Mouse (Mus musculus) brain, embryonic 18.5 days (tissue): ENCODE results near the gene March7.

Source experiments
- DNase-seq: peaks from one replicate; pipeline ENCODE4 v3.0.0-alpha.2; 2012; ENCODE audit warnings: low read depth, low spot score

The March7 gene

GRCm38 (mm10) chr2:60214683-60215082 is 5.0 kb downstream of the March7 start:
- DNase-seq: no peak

GRCm38 (mm10) chr2:60216547-60217153 is 7.0 kb downstream of the March7 start:
- no peak for DNase-seq

GRCm38 (mm10) chr2:60217620-60218019 is 7.9 kb downstream of the March7 start:
- no peak for DNase-seq

GRCm38 (mm10) chr2:60221236-60221635 is 11.5 kb downstream of the March7 start:
- no peak for DNase-seq

- DNase-seq: no peak
Observed at GRCm38 (mm10) chr2:60221954-60222353, 12.3 kb downstream of the March7 start.

- no peak for DNase-seq
Observed at GRCm38 (mm10) chr2:60223489-60223888, 13.8 kb downstream of the March7 start.

- no peak for DNase-seq
Observed at GRCm38 (mm10) chr2:60228470-60228869, 18.8 kb downstream of the March7 start.

- no peak for DNase-seq
Observed at GRCm38 (mm10) chr2:60230361-60230760, 20.7 kb downstream of the March7 start.

- DNase-seq: no peak
Observed at GRCm38 (mm10) chr2:60233147-60233546, 23.5 kb downstream of the March7 start.

GRCm38 (mm10) chr2:60234506-60234905 is 24.8 kb downstream of the March7 start:
- DNase-seq: no peak

- no peak for DNase-seq
Observed at GRCm38 (mm10) chr2:60252782-60253181, 43.1 kb downstream of the March7 start.

- DNase-seq: no peak
Observed at GRCm38 (mm10) chr2:60253506-60253905, 43.8 kb downstream of the March7 start.

- DNase-seq: no peak
Observed at GRCm38 (mm10) chr2:60256751-60257150, 47.1 kb downstream of the March7 start.

GRCm38 (mm10) chr2:60259186-60259585 is 49.5 kb downstream of the March7 start:
- DNase-seq: no peak

- no peak for DNase-seq
Observed at GRCm38 (mm10) chr2:60260621-60261350, 51.1 kb downstream of the March7 start.

- DNase-seq: no peak
Observed at GRCm38 (mm10) chr2:60267567-60267966, 57.9 kb downstream of the March7 start.

- no peak for DNase-seq
Observed at GRCm38 (mm10) chr2:60269856-60270479, 60.3 kb downstream of the March7 start.

GRCm38 (mm10) chr2:60278627-60279026 is 68.9 kb downstream of the March7 start:
- no peak for DNase-seq

GRCm38 (mm10) chr2:60282625-60283024 is 72.9 kb downstream of the March7 start:
- DNase-seq: no peak

- no peak for DNase-seq
Observed at GRCm38 (mm10) chr2:60283208-60283750, 73.6 kb downstream of the March7 start.

- DNase-seq: no peak
Observed at GRCm38 (mm10) chr2:60283751-60284466, 74.2 kb downstream of the March7 start.

- no peak for DNase-seq
Observed at GRCm38 (mm10) chr2:60284467-60284821, 74.8 kb downstream of the March7 start, which contains the start of gene Cd302. Gene Cd302, minus strand, starts transcription at chr2:60284488.
